Mouse (Mus musculus) right cerebral cortex, postnatal 25 days (tissue): ENCODE results near the gene Spred1.

Experiments
- DNase-seq: peaks from one replicate; pipeline ENCODE4 v3.0.0; 2022

Gene Spred1

GRCm38 (mm10) chr2:117121212-117121983 lies at the start of gene Spred1:
TSS of gene Spred1 (plus strand) at chr2:117121374.
- peak; percentile 23 for DNase-seq

DNA sequence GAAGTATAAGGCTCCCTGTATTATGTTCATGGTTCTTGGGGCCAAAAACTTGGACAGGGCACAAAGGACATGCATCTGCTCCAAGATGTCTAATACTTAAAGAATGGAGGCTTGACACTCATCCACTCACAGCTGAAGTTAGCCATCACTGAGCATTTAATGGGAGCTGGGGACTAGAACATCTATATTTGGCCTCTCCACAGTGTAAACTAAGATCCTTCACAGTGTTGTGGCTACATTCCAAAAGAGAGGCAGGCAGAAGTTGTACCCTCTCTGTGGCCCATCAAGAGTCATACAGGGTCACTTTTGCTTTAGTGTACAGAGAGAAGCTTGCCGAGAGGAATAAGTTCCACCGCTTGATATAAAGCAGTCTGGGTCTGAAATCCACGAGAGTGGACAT lies 49.6 kb upstream of the Spred1 start:
- no peak for DNase-seq

- DNase-seq: no peak
Measured at GRCm38 (mm10) chr2:117078711-117079110, 42.5 kb upstream of the Spred1 start.

GRCm38 (mm10) chr2:117079621-117080020 lies 41.6 kb upstream of the Spred1 start:
- DNase-seq: no peak

- no peak for DNase-seq
Measured at GRCm38 (mm10) chr2:117086002-117086765, 35.0 kb upstream of the Spred1 start.

- no peak for DNase-seq
Measured at GRCm38 (mm10) chr2:117086766-117087457, 34.3 kb upstream of the Spred1 start.

- DNase-seq: no peak
Measured at GRCm38 (mm10) chr2:117087458-117087820, 33.7 kb upstream of the Spred1 start.

- no peak for DNase-seq
Measured at GRCm38 (mm10) chr2:117089482-117089881, 31.7 kb upstream of the Spred1 start.

DNA sequence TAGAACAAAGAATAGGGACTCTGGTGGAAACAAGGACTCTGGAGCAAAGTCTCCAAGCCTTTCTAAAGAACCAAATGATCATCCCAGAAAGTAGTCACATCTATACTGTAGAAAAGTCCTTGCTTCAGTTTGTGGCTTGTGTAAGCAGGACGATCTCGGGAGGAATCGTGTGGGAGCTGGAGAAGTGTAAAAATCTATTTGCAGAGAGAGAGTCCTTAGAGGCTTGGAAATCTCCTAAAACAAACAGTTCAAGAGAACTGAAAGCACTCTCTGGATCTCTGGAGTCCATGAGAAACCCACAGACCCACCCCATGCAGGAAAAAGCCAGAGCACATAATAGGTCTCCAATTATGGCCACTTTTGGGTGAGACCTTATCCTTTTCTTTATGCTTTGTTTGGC lies 31.1 kb upstream of the Spred1 start:
- no peak for DNase-seq

- DNase-seq: no peak
Measured at GRCm38 (mm10) chr2:117092946-117093401, 28.2 kb upstream of the Spred1 start.

GRCm38 (mm10) chr2:117095491-117095890 lies 25.7 kb upstream of the Spred1 start:
- no peak for DNase-seq

- no peak for DNase-seq
Measured at GRCm38 (mm10) chr2:117097305-117097704, 23.9 kb upstream of the Spred1 start.

DNA sequence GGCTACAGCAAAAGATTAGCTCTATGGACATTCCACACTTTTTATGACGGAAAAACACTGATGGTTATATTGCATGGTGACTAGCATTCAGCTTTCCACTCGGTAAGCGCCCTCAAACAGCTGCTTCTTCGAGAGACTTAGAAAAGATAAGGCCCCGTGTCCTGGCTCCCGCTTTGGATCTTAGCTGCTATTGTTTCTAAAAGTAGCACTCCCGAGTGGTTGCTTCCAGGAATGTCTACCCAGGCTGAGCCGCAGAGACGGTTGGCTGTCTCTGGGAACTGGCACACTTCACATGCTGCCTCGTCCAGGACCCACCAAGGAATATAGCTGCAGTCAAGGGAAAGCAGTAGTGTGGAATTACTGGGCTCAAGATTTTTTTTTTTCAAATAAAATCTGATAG lies 21.9 kb upstream of the Spred1 start:
- DNase-seq: peak; percentile 12

GRCm38 (mm10) chr2:117103461-117103860 lies 17.7 kb upstream of the Spred1 start:
- DNase-seq: no peak

- DNase-seq: no peak
Measured at GRCm38 (mm10) chr2:117105407-117105806, 15.8 kb upstream of the Spred1 start.

GRCm38 (mm10) chr2:117108059-117108458 lies 13.1 kb upstream of the Spred1 start:
- DNase-seq: no peak

DNA sequence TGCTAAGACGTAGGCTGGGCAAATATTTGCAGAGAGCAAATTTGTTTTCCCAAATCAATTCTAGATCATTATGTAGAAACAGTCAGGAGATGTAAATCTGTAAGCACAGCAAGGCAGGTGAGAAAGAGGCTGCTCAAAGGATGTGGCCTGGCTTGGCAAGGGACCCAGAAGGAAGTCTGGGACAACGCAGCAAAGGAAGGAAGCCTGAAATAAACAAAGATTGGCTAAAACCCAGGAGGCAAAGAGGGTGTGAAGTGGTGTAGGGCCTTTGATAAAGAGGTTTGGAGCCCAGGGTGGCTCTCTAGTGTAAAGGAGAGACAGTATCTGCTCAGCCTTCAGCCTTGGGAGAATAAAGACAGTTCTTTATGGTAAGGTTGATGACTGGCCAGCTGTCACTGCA lies 11.9 kb upstream of the Spred1 start:
- no peak for DNase-seq

DNA sequence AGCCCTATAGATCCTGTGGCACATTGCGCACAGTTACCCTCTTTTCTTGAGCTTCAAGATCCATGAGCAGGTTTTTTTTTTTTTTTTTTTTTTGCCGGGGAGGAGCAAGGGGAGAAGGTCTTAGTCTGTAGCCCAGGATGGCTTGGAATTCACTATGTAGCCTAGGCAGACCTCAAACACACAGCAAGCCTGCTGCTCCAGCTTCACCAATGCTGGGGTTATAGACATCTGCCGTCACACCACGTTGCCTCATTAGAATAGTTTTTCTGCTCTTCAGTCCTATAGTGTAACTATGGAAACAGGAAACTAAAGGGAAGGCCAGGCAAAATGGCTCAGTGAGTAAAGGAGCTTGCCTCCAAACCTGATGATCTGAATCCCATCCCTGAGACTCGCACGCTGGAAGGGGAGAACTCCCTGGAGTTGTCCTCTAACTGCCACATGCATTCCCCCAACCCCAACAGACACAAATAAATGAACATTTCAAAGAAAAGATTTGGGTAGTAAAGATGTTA lies 10.8 kb upstream of the Spred1 start:
- no peak for DNase-seq

- no peak for DNase-seq
Measured at GRCm38 (mm10) chr2:117113262-117113661, 7.9 kb upstream of the Spred1 start.

DNA sequence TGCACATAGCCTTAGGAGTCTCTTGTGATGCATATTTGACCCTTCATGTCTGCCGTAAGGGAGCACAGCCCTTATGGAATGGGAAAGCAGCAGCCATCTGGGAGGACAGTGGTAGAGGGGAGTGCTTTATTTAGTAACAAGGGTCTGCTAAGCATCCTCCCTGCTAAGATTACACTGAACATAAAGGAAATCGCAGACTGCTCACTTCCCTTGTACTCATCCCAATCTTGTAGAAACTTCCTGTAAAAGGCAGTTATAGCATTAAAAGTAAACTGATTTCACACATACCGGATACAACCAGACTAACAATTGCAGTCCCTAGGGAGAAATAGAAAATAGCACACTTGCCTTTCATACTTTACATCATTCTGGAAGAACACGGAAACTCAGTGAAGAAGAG lies 7.4 kb upstream of the Spred1 start:
- DNase-seq: no peak

DNA sequence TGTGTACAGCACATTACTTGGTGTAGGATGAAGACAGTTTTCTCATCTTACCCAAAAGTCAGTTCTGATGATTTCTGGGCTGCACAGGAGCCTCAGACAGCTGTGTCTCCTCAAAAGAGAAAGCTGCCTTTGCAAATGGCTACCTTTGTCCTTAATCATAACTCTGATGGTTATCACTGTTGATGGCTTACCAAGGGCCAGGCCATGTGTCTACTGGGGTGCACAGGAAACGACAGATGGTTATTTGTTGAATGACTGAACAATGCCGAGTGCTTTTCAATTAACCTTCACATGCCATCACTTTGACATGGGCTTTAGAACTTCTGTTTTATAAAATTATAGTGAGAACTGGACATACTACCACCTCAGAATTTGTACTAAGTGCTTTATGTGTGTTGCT lies 2.7 kb upstream of the Spred1 start:
- no peak for DNase-seq

GRCm38 (mm10) chr2:117119291-117120245 lies 1.6 kb upstream of the Spred1 start:
- DNase-seq: peak; percentile 80
